Mouse (Mus musculus) heart, adult 11 months (tissue): ENCODE measurements around the gene Gsg1.

Source experiments
- DNase-seq: peaks from one replicate; pipeline ENCODE4 v3.0.0; 2022

Gene Gsg1

DNA sequence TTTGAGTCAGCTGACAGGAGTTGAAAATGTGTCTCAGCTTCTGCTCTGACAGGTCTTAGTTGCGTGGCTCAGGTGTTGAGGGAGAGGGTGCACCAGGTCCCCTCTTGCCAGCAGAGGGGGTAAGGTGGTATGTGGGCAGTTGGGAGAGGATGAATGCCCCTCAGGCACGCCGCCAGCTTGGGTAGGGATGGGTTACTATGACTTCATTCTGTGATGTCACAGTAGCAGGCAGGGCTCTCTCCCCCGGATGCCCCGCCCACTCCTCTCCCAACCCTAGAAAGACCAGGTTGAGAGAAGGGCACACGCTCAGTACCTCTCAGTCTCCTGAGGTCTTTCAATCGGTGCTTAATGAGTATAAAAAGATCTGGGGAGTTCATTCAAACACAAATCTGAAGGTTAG is at the start of gene Gsg1:
Gsg1 (minus strand) TSS at position 199 of the 400 bp plus-strand sequence.
- DNase-seq = no peak

DNA sequence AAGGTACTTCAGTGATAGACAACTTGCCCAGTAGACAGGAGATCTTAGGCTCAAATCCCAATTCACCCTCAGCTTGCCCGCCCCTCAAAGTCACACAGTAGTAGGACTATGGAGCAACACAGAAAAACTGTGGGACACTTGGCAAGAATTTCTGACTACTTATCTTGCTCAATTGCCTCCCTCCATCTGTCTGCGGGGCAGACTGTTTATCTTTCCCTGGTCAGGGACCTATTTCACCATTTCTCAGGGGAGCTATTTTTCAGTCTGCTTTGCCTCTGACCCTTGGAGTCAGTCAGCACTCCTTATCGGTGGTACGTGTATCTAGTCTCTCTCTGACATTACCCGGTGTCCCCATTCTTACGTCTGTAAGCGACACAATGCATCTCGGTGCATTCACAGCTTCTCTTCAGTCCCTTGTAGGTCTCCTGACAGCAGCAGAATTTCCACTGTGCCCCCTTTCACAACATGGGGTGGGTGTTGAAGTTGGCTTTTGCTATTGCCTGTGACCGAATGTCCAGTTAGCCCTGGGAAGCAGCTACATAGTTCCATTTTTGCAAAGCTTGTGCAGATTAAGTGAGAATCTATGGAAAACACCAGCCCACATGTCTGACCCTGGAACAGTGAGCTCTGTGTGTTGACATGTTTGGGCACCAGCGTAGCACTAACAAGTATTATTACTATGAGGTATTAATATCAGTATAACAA is 48.4 kb upstream of the Gsg1 start:
- DNase-seq = no peak

DNA sequence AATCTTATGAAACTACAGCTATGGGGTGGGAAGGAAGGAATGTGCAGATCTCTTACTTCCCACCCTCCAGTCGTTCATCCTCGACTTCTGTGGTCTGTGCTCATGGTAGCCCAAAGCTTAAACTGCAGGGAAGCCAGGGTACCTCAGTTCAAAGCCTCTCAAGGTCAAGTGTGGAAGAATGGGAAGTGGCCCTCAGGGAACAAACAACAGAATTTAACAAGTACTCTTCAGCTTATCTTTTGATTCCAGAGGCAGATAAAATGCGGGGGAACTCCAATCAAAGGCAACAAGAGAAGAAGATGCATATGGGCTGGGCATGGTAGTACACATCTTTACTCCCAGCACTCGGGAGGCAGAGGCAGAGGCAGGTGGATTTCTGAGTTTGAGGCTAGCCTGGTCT is 46.3 kb upstream of the Gsg1 start:
- no peak for DNase-seq

DNA sequence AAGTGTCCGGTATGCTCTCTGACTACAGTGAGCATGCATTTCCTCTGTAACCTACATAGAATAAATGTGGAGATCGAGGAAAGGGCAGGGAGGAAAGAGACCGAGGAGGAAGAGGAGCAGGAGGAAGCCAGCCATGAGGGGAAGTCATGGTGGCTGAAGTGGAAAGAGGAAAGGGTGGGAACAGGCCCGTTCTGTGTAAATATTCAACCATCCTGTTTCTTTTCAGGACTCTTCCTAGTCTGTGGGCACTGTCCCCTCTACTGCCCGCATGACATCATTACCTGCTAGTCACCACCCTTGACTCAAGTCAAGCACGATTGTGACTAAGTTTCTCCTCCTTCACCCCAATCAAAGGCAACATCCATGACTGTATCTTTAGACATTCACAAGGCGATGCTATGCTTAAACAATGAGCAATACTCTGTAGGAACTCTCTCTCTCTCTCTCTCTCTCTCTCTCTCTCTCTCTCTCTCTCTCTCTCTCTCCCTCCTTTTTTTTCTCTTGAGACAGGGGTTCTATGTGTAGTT is 44.9 kb upstream of the Gsg1 start:
- no peak for DNase-seq

GRCm38 (mm10) chr6:135297570-135297969 is 43.4 kb upstream of the Gsg1 start:
- peak; percentile 90 for DNase-seq

GRCm38 (mm10) chr6:135296267-135296666 is 42.1 kb upstream of the Gsg1 start:
- peak; percentile 99 for DNase-seq

DNA sequence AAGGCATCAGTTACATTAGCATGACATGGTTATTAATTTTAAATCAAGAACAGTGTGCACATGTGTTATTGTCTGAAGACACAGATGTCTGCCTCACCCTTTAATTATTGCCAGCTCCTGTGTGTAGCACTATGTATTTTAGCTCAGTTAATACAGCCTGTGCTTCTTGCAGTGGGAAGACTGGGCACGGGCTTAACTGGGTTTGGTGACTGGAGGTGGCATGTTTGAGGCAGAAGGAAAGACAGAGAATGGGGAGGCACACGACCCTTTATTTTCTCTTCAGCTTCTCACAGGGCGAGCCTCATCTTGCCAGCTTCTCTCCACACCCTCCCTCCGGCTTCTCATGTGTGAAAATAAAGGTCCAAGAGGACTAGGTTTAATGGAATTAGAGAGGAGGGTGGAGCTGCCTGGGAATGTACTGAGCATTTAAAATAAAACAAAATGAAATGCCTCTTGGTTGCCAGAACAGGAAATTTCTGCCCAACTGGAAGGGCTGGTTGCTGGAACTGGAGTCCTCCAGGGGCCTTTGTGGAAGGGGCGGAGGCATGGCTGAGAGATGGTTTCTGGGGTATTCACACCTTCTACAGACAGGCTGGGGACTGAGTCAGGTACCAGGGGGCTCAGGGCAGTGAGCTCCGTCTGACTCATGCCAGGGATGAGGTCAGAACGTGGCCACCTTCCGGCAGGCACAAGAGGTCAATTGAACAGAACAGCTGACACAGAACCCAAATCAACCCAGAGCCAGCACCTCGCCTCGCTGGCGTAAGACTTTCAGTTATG is 41.1 kb upstream of the Gsg1 start:
- peak; percentile 94 for DNase-seq

DNA sequence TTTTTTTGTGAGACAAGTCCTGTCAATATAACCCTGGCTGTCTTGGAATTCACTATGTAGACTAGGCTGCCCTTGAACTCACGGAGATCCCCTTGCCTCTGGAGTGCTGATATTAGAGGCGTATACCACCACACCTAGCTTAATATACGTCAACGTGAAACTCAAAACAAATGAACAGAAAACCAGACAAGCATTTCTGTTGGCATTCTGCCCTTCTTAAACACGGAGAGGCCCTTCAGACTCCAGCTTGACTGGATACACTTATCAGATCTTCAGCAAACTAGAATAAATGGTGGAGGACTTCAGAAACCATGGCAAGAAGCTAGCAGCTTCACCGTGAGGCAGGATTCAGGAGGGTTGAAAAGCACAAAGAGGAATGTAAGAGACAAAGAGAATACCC is 40.0 kb upstream of the Gsg1 start:
- DNase-seq = no peak

DNA sequence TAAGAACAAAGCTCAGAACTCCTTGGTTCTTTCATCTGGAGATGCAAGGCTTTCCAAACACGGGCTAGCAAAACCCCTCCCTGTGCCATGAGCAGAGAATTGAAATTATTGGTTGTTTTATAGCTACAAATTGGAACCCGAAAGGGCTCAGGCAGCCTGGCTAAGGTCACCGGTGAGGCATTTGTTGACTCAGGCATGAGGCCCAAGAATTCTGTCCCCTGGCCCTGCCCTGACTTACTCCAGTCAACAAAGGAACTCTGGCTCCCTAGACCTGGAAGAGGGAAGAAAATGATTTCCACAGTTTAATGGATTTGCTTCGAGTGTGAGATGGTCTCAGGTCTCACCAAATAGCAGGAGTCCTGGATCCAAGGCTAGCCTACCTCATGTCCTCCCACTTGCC is 38.2 kb upstream of the Gsg1 start:
- DNase-seq = no peak

- DNase-seq = peak; percentile 70
Observed at GRCm38 (mm10) chr6:135279856-135280255, 25.7 kb upstream of the Gsg1 start.

DNA sequence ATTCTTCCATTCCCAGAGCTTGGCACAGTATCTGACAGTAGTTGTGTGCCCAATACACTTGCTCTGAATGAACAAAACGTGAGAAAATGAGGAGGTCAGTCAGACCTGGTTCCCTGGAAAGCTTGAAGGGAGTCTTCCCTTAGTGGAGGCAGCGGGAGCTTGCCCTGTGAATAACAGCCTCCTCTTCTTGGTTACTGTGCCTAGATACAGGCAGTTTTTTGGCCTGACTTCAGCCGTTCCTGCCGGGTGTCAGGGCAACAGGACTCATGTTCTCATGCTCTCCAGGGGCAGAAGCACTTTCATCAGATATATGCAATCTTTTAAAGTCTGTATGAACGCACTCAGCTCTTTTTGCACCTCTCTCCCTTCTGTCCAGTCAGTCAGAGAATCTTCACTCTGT is 25.1 kb upstream of the Gsg1 start:
- peak; percentile 49 for DNase-seq

GRCm38 (mm10) chr6:135278302-135278701 is 24.2 kb upstream of the Gsg1 start:
- DNase-seq = peak; percentile 3

DNA sequence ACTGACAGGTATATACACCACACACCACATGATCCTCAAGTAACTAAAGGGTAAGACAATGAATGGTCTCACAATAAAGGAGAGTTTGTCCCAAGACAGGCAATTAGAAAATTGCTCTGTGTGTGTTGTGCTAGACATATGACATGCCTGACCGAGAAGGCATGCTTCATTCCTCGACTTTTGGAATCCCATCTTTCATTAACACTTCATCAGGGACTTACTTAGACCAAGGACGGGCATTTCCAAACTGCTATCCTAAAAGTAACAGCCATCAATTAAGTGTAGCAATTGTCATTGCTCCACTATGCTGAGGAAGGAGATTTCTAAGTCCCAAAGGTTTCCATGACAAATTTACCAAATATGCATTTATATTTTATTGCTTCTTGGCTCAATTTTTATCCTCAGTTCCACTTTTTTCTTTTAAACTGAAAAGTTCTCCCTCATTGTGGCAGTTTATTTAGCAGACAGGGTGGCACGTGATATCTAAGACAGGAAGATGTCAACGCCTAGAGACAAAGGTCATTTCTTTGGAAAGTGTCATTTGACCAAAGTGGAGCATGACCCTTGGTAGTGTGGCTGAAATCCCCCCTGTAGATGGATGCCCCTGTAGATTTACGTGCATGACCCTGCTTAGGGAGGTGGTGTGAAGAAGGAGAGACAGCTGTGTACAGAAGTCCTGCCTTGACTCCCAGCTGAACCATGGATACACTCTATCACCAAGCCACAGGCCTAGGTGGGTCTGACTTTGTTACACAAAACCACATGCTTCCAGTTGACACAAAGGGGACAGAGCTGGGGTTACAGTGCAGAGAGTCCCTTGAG is 22.5 kb upstream of the Gsg1 start:
- DNase-seq = peak; percentile 76

DNA sequence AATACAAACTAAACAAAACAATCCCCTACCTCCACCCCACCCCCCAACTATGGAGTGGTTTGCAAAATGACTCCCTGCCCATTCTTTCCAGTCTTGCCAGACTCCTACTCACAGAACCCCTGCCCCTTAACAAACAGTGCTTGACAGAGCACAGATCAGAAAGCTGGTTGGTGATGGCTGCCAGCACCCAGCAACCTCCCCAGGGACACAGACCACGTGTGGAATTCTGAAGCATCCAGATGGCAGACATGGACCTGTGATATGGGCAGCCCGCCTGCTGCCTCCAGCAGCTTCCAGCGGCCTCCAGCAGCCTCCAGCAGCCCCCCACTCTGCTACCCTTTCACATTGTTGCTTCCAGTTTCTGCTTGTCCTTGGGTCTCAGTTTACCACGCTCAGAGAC is 21.1 kb upstream of the Gsg1 start:
- peak; percentile 24 for DNase-seq

GRCm38 (mm10) chr6:135273066-135273465 is 18.9 kb upstream of the Gsg1 start:
- DNase-seq = peak; percentile 36

DNA sequence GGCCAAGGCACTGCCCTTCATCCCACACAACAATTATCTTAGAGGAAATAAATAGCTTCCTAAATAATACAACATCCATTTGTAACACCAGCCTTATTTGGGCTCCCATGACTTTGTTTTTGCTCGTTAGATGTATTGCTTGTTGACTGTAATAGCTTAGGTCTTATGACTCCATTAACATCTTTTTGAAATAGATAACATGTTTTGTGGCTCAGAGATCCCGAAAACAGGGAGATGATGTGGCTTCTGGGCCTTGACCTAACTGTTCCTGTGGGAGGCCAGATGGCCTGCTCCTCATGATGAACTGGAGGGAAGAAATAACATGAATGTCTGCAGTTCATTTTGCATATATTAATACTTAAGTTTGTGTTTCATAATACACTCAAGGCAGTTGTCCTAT is 17.6 kb upstream of the Gsg1 start:
- DNase-seq = peak; percentile 15

DNA sequence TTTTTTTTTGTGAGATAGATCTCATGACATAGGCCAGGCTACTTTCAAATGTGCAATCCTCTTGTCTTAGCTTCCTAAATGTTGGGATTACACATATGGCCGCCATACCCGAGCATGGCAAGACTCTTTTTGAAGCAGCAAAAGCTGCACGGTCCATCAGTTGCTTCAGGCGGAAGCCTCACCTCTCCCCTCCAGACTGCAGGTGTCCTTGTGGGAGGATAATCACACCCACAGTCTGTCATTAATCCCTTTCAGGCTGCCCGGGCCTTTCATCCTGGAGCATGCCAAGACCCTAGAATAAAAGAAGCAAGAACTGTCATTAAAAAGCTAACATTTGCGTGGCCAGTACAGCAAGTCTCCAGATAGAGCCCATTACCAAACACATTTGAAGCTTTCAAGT is 15.5 kb upstream of the Gsg1 start:
- DNase-seq = peak; percentile 80

- peak; percentile 91 for DNase-seq
Observed at GRCm38 (mm10) chr6:135268392-135268791, 14.2 kb upstream of the Gsg1 start.

DNA sequence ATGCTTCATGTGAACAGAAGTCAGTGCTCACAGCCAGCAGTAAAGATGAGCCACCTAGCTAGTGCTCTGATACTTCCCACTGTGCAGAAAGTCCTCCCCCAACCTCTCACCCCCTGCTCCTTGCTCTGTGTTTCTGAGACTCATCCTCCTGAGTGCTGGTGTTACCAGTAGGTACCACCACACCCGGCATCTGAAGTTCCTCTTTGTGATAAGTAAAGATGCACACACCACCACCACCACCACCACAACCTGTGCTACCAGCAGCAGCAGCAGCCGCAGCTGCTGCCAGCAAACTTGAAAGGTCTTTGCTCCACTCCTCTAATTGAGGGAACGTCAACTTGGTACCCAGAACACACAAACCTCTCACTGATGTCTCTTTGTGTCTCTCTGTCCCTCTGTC is 13.1 kb upstream of the Gsg1 start:
- DNase-seq = peak; percentile 29

GRCm38 (mm10) chr6:135266056-135266455 is 11.9 kb upstream of the Gsg1 start:
- DNase-seq = no peak

DNA sequence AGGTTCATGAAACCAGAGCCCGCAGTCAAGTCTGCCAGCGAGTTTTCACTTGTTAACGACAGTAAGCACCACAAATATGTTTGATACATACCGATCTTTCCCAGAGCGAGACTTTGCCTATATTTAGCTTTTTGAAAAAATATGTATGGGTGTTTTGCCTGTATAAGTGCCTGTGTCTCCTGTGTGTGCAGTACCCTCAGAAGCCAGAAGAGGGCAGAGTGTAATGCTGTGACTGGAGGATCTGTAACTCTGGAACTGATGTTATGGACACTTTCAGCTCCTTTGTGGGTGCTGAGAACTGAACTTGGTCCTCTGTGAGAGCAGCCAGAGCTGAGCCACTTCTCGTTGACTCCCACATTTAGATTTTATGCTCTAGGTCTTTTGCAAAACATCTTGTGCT is 10.0 kb upstream of the Gsg1 start:
- peak; percentile 34 for DNase-seq

DNA sequence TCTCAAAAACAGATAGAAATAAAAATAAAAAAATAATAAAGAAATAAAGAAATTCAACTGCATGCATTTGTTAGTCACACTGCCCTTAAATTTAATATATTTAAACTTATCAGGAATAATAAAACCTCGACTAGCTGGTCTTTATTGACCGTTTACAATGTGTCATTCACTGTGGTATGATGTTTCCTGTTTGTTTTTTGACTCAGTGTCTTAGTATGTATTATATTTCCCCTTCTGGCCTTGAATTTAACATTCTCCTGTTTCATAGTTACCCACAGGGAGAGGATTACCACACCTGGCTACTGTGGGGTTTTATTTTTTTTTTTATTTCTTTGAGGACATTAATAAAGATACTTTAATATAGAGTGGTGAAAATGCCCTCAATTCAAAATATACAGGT is 8.4 kb upstream of the Gsg1 start:
- no peak for DNase-seq

- no peak for DNase-seq
Observed at GRCm38 (mm10) chr6:135261124-135261523, 7.0 kb upstream of the Gsg1 start.
